Mouse (Mus musculus) liver, embryonic 16.5 days (tissue): Measurements from ENCODE around the gene Dusp12. TPM values are rescaled to one million over a fixed set of nuclear protein-coding genes. Genes with fewer than 3 reads are reported as not detected.
A peak's percentile ranks its signal among the peaks of the same experiment; 100 is the strongest.

Source experiments
- ATAC-seq: fragments of 200-750 bp; cut with Nextera tagmentation; 2 replicates; pipeline ENCODE4 v1.8.0; 2017; ENCODE audit warnings: low read depth, mild to moderate bottlenecking, moderate number of reproducible peaks, moderate library complexity
- H3K27ac ChIP-seq: fragments of 300-500 bp; sonication (generic); 2 replicates; pipeline ENCODE4 v1.5.1; 2014; ENCODE audit warnings: mild to moderate bottlenecking, low read length
- H3K27me3 ChIP-seq: fragments of 300-500 bp; sonication (generic); 2 replicates; pipeline ENCODE4 v1.6.1; 2014; ENCODE audit warnings: low read depth, low read length, mixed read lengths; ENCODE audit not compliant: control insufficient read depth, insufficient read depth
- H3K36me3 ChIP-seq: fragments of 300-500 bp; sonication (generic); 2 replicates; pipeline ENCODE4 v1.6.1; 2014; ENCODE audit warnings: mild to moderate bottlenecking; ENCODE audit not compliant: control insufficient read depth, insufficient read depth
- H3K4me1 ChIP-seq: fragments of 300-500 bp; sonication (generic); 2 replicates; pipeline ENCODE4 v1.6.1; 2014; ENCODE audit warnings: low read depth, low read length, mixed read lengths; ENCODE audit not compliant: control insufficient read depth
- H3K4me2 ChIP-seq: fragments of 300-500 bp; sonication (generic); 2 replicates; pipeline ENCODE4 v1.6.1; 2014; ENCODE audit warnings: low read depth, low read length, mixed read lengths
- H3K4me3 ChIP-seq: fragments of 300-500 bp; sonication (generic); 2 replicates; pipeline ENCODE4 v1.5.1; 2014; ENCODE audit warnings: low read depth, mild to moderate bottlenecking, low read length
- H3K9ac ChIP-seq: fragments of 300-500 bp; sonication (generic); 2 replicates; pipeline ENCODE4 v1.6.1; 2014; ENCODE audit warnings: low read depth, low read length
- H3K9me3 ChIP-seq: fragments of 300-500 bp; sonication (generic); replicated peaks from 2 replicates; pipeline ENCODE4 v1.6.1; 2016; ENCODE audit warnings: low read length; ENCODE audit not compliant: control insufficient read depth
- WGBS: fragments of 180-500 bp; shearing (Covaris S2); extraction: QIAGEN DNeasy Blood & Tissue Kit; methylation state at CpG from one replicate; pipeline ENCODE4 v1.1.7; 2014; ENCODE audit not compliant: insufficient replicate concordance; 5-methylcytosine and 5-hydroxymethylcytosine counted together
- polyA plus RNA-seq: library from polyadenylated mRNA; unstranded; fragments of >200 nt; fragmentation: Nextera tagmentation; extraction: Ambion mirVana; gene quantifications from 2 replicates; pipeline ENCODE4 v1.2.1, GENCODE M21; 2015

Dusp12 gene
- polyA plus RNA-seq: 20.5 and 21.4 TPM in 2 replicates

- H3K4me2 ChIP-seq: peak within 1 kb of the TSS; percentile 86
- peak within 1 kb of the TSS; percentile 74 for H3K27ac ChIP-seq
- no peaks in the 10 kb centered on the region for H3K27me3 ChIP-seq
- H3K9ac ChIP-seq: peak within 1 kb of the TSS; percentile 77
- peak within 1 kb of the TSS; percentile 82 for H3K4me3 ChIP-seq
- peaks cover 12% of the 10 kb centered on the region for H3K4me1 ChIP-seq
- WGBS: under 1% methylated on average over 46 of the region's 46 CpGs
- peaks cover 2% of the 10 kb centered on the region; the same call in 1 of the 2 replicates for H3K36me3 ChIP-seq
- no peaks in the 10 kb centered on the region for H3K9me3 ChIP-seq
- peak; percentile 81 for ATAC-seq
Observed at GRCm38 (mm10) chr1:170884978-170885561, at the start of gene Dusp12, which contains the start of gene Gm26620. TSS of gene Dusp12 (minus strand) at chr1:170885540. TSS of gene Gm26620 (plus strand) at chr1:170885065.

- Histone ChIP-seq H3K9ac (no peak overlapping the region), H3K4me3 (no peak overlapping the region), H3K27me3 (no peaks in the 10 kb centered on the region), H3K4me2 (no peak overlapping the region), H3K4me1 (no peaks in the 10 kb centered on the region), H3K9me3 (no peaks in the 10 kb centered on the region), H3K36me3 (no peaks in the 10 kb centered on the region), H3K27ac (no peak overlapping the region)
- WGBS: 31% methylated on average over 2 of the region's 2 CpGs
- ATAC-seq: no peak
Observed at GRCm38 (mm10) chr1:170934383-170934782, 49.0 kb upstream of the Dusp12 start.

DNA sequence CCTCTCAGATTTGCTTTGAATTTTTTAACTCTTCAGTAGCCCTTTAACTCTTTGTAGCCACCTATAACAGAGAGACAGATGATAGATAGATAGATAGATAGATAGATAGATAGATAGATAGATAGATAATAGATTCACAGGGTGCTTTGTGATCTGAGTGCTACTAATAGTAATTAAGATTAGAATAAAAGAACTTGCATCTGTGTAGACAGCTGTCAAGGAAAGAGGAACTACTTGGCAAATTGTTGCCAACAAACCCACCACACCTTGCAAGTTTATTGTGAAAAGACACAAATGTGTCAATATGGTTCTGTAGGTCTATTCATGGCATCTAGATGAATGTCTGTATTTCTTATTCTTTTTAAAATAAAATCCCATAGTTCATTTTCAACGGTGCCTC lies 48.6 kb upstream of the Dusp12 start:
- Histone ChIP-seq H3K27me3 (no peaks in the 10 kb centered on the region), H3K27ac (no peak overlapping the region), H3K4me3 (no peak overlapping the region), H3K9me3 (no peaks in the 10 kb centered on the region), H3K4me1 (no peaks in the 10 kb centered on the region), H3K4me2 (no peak overlapping the region), H3K9ac (no peak overlapping the region), H3K36me3 (no peaks in the 10 kb centered on the region)
- 66% methylated on average over 1 of the region's 1 CpGs for WGBS
- ATAC-seq: no peak

GRCm38 (mm10) chr1:170933386-170933920 lies 48.1 kb upstream of the Dusp12 start:
- H3K9ac ChIP-seq: no peak overlapping the region
- H3K4me2 ChIP-seq: no peak overlapping the region
- no peaks in the 10 kb centered on the region for H3K36me3 ChIP-seq
- no peak for ATAC-seq
- 59% methylated on average over 6 of the region's 6 CpGs for WGBS
- H3K4me1 ChIP-seq: no peaks in the 10 kb centered on the region
- H3K9me3 ChIP-seq: no peaks in the 10 kb centered on the region
- no peaks in the 10 kb centered on the region for H3K27me3 ChIP-seq
- no peak overlapping the region for H3K27ac ChIP-seq
- no peak overlapping the region for H3K4me3 ChIP-seq

GRCm38 (mm10) chr1:170932043-170932442 lies 46.7 kb upstream of the Dusp12 start:
- H3K27me3 ChIP-seq: no peaks in the 10 kb centered on the region
- no peaks in the 10 kb centered on the region for H3K36me3 ChIP-seq
- H3K27ac ChIP-seq: no peak overlapping the region
- H3K4me2 ChIP-seq: no peak overlapping the region
- WGBS: 31% methylated on average over 3 of the region's 3 CpGs
- no peak for ATAC-seq
- H3K4me3 ChIP-seq: no peak overlapping the region
- no peak overlapping the region for H3K9ac ChIP-seq
- H3K4me1 ChIP-seq: no peaks in the 10 kb centered on the region
- no peaks in the 10 kb centered on the region for H3K9me3 ChIP-seq

DNA sequence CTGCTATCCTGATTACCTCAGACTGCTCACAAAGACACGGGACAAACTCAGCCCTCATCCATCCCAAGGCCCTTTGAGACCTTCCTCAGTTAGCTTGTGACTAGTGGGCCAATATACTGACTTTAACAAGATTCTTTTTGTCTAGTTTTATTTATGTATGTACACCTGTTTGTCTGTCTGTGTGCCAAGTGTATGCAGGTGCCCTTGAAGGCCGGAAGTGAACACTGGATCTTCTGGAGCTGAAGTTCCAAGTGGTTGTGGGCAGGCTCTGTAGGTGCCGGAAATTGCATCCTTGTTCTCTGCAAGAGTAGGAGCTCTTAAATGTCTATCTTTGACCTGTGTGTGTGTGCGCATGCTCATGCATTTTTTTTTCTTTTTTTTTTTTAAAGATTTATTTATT lies 43.9 kb upstream of the Dusp12 start:
- H3K4me2 ChIP-seq: no peak overlapping the region
- H3K27ac ChIP-seq: no peak overlapping the region
- no peaks in the 10 kb centered on the region for H3K27me3 ChIP-seq
- H3K4me1 ChIP-seq: no peaks in the 10 kb centered on the region
- H3K36me3 ChIP-seq: no peaks in the 10 kb centered on the region
- no peak overlapping the region for H3K9ac ChIP-seq
- H3K9me3 ChIP-seq: no peaks in the 10 kb centered on the region
- no peak for ATAC-seq
- no peak overlapping the region for H3K4me3 ChIP-seq
- WGBS: 70% methylated on average over 4 of the region's 4 CpGs

- no peaks in the 10 kb centered on the region for H3K4me1 ChIP-seq
- no peak overlapping the region for H3K4me3 ChIP-seq
- H3K4me2 ChIP-seq: no peak overlapping the region
- H3K27ac ChIP-seq: no peak overlapping the region
- 40% methylated on average over 2 of the region's 2 CpGs for WGBS
- no peaks in the 10 kb centered on the region for H3K9me3 ChIP-seq
- 0 out of 2 replicates have a peak, but pooled peaks have one; percentile 19 for ATAC-seq
- H3K36me3 ChIP-seq: no peaks in the 10 kb centered on the region
- H3K9ac ChIP-seq: no peak overlapping the region
- no peaks in the 10 kb centered on the region for H3K27me3 ChIP-seq
Observed at GRCm38 (mm10) chr1:170928467-170928866, 43.1 kb upstream of the Dusp12 start.

DNA sequence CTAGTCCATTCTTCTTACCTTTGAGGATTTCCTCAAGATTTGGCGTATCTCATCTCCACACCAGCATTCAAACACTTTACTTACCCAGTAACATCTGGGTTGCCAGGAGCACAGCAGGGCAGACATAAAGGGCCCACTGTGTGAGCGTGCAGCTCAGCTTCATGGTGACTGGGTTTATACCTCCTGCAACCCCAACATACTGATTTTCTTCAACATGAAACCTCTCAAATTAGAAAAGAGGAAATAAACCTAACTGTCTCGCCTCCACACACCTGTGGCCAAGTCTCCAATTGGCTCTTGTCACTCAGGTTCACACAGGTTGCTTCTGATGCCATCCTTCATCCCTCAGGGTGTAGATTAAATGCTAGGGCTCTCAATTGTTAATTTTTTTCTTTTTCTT lies 42.0 kb upstream of the Dusp12 start, which contains the start of gene Fcrla:
TSS of gene Fcrla (minus strand) at position 206 of the 400 bp plus-strand sequence.
- H3K27ac ChIP-seq: no peak within 1 kb of the TSS
- no peaks in the 10 kb centered on the region for H3K36me3 ChIP-seq

DNA sequence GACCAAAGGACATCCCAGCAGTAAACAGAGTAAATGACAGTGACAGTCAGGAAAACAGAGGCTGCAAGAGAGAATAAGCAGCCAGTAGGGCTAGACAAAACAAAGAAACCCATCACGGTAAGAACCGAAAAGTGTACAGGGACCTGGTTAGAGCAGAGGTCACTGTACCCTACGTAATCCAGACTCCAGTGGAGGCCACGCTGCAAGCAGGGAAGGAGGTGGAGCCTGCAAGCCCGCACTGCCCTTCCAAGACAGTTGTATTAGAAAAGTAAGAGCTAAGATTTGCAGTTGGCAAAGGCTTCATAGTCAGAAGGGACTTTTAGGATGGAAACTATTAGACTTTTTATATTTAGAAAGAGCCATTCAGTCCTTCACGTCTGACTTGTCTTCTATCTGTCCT lies 41.6 kb upstream of the Dusp12 start:
- H3K27me3 ChIP-seq: no peaks in the 10 kb centered on the region
- no peaks in the 10 kb centered on the region for H3K36me3 ChIP-seq
- no peak for ATAC-seq
- no peak overlapping the region for H3K9ac ChIP-seq
- H3K9me3 ChIP-seq: no peaks in the 10 kb centered on the region
- H3K4me2 ChIP-seq: no peak overlapping the region
- no peaks in the 10 kb centered on the region for H3K4me1 ChIP-seq
- H3K4me3 ChIP-seq: no peak overlapping the region
- H3K27ac ChIP-seq: no peak overlapping the region
- WGBS: 50% methylated on average over 6 of the region's 6 CpGs

More for the DNA sequence above, 42.0 kb upstream of the Dusp12 start, which contains the start of gene Fcrla:
- Histone ChIP-seq H3K9me3 (no peaks in the 10 kb centered on the region), H3K4me1 (no peaks in the 10 kb centered on the region), H3K4me2 (no peak within 1 kb of the TSS), H3K27me3 (no peaks in the 10 kb centered on the region), H3K4me3 (no peak within 1 kb of the TSS), H3K9ac (no peak within 1 kb of the TSS)
- no peak for ATAC-seq
- WGBS: 46% methylated on average over 3 of the region's 3 CpGs
